Mouse (Mus musculus) adrenal gland, adult 8-10 months (tissue): ENCODE measurements around the gene Tspan10. TPM values are rescaled to one million over a fixed set of nuclear protein-coding genes. Genes with fewer than 3 reads are reported as not detected.
"Not testable (repeated sequence)": the region's sequence is repeated elsewhere in the genome, so short reads cannot be mapped to it uniquely, and the experiment has no call there.

Source experiments
- DNase-seq: peaks from one replicate; pipeline ENCODE4 v3.0.0; 2022
- total RNA-seq, 4 experiments: library from RNA; stranded (reverse); gene quantifications; 2 replicates each; pipeline ENCODE4 v1.2.4; 2022

Gene Tspan10
- 1 to 10 TPM in 2 of 4 experiments, not detected in 2; 2.8 to 6.6 TPM for total RNA-seq

GRCm38 (mm10) chr11:120442344-120442743 lies at the start of gene Tspan10:
Tspan10 (plus strand) TSS chr11:120442644.
- DNase-seq, result no peak

GRCm38 (mm10) chr11:120395661-120396060 lies 46.8 kb upstream of the Tspan10 start:
- no peak for DNase-seq

- DNase-seq, result no peak
Observed at GRCm38 (mm10) chr11:120397602-120398001, 44.8 kb upstream of the Tspan10 start.

- DNase-seq, result no peak
Observed at GRCm38 (mm10) chr11:120399319-120399718, 43.1 kb upstream of the Tspan10 start.

- DNase-seq, result no peak
Observed at GRCm38 (mm10) chr11:120404814-120405213, 37.6 kb upstream of the Tspan10 start.

- DNase-seq, result no peak
Observed at GRCm38 (mm10) chr11:120405867-120406266, 36.6 kb upstream of the Tspan10 start.

- DNase-seq, result no peak
Observed at GRCm38 (mm10) chr11:120406445-120406844, 36.0 kb upstream of the Tspan10 start.

- DNase-seq, result not testable (repeated sequence)
Observed at GRCm38 (mm10) chr11:120413621-120414020, 28.8 kb upstream of the Tspan10 start.

GRCm38 (mm10) chr11:120417852-120418251 lies 24.6 kb upstream of the Tspan10 start:
- no peak for DNase-seq

- no peak for DNase-seq
Observed at GRCm38 (mm10) chr11:120418592-120418991, 23.9 kb upstream of the Tspan10 start.

- DNase-seq, result peak; percentile 37
Observed at GRCm38 (mm10) chr11:120422651-120423568, 19.5 kb upstream of the Tspan10 start.

GRCm38 (mm10) chr11:120423569-120424295 lies 18.7 kb upstream of the Tspan10 start:
- peak; percentile 41 for DNase-seq

- no peak for DNase-seq
Observed at GRCm38 (mm10) chr11:120426727-120427126, 15.7 kb upstream of the Tspan10 start.

GRCm38 (mm10) chr11:120437152-120437856 lies 5.1 kb upstream of the Tspan10 start, which contains the start of gene Nploc4:
Nploc4 (minus strand) TSS chr11:120437708.
- DNase-seq, result peak; percentile 68

GRCm38 (mm10) chr11:120437857-120438385 lies 4.5 kb upstream of the Tspan10 start:
- no peak for DNase-seq

GRCm38 (mm10) chr11:120442765-120443280 lies 379 bp downstream of the Tspan10 start:
- DNase-seq, result no peak

- DNase-seq, result no peak
Observed at GRCm38 (mm10) chr11:120444106-120444505, 1.7 kb downstream of the Tspan10 start.

- DNase-seq, result no peak
Observed at GRCm38 (mm10) chr11:120445475-120445874, 3.0 kb downstream of the Tspan10 start.

- DNase-seq, result no peak
Observed at GRCm38 (mm10) chr11:120447179-120447578, 4.7 kb downstream of the Tspan10 start.

- no peak for DNase-seq
Observed at GRCm38 (mm10) chr11:120452246-120452645, 9.8 kb downstream of the Tspan10 start.

- no peak for DNase-seq
Observed at GRCm38 (mm10) chr11:120453306-120453705, 10.9 kb downstream of the Tspan10 start, which contains the start of gene Pde6g. Pde6g (minus strand) TSS chr11:120453500.

- no peak for DNase-seq
Observed at GRCm38 (mm10) chr11:120454965-120455364, 12.5 kb downstream of the Tspan10 start.
